Mouse (Mus musculus) lung, embryonic 14.5 days (tissue): Measurements from ENCODE around the gene Cnpy3. TPM values are rescaled to one million over a fixed set of nuclear protein-coding genes. Genes with fewer than 3 reads are reported as not detected.

Experiments
- ATAC-seq: fragments of 200-750 bp; cut with Nextera tagmentation; 2 replicates; pipeline ENCODE4 v1.8.0; 2017; ENCODE audit warnings: mild to moderate bottlenecking, moderate TSS enrichment, moderate library complexity; ENCODE audit not compliant: insufficient read depth
- DNase-seq: peaks from one replicate; pipeline ENCODE4 v3.0.0-alpha.2; 2015
- H3K27ac ChIP-seq: fragments of 300-500 bp; sonication (generic); 2 replicates; pipeline ENCODE4 v1.5.1; 2014; ENCODE audit warnings: low read depth, mild to moderate bottlenecking, moderate library complexity
- H3K27me3 ChIP-seq: fragments of 300-500 bp; sonication (generic); 2 replicates; pipeline ENCODE4 v1.6.1; 2014; ENCODE audit warnings: low read length, control low read depth; ENCODE audit not compliant: insufficient read depth
- H3K36me3 ChIP-seq: fragments of 300-500 bp; sonication (generic); 2 replicates; pipeline ENCODE4 v1.6.1; 2014; ENCODE audit warnings: control low read depth; ENCODE audit not compliant: insufficient read depth
- H3K4me1 ChIP-seq: fragments of 300-500 bp; sonication (generic); 2 replicates; pipeline ENCODE4 v1.6.1; 2014; ENCODE audit warnings: antibody characterized with exemption, control low read depth; ENCODE audit not compliant: insufficient read depth
- H3K4me2 ChIP-seq: fragments of 300-500 bp; sonication (generic); 2 replicates; pipeline ENCODE4 v1.6.1; 2014; ENCODE audit warnings: mild to moderate bottlenecking
- H3K4me3 ChIP-seq: fragments of 300-500 bp; sonication (generic); 2 replicates; pipeline ENCODE4 v1.5.1; 2014; ENCODE audit warnings: low read depth, low read length
- H3K9ac ChIP-seq: fragments of 300-500 bp; sonication (generic); 2 replicates; pipeline ENCODE4 v1.6.1; 2014
- H3K9me3 ChIP-seq: fragments of 300-500 bp; sonication (generic); 2 replicates; pipeline ENCODE4 v1.6.1; 2016; ENCODE audit warnings: low read depth, low read length, control low read depth
- CTCF ChIP-seq: IDR thresholded peaks from 2 replicates; pipeline ENCODE4 v1.5.1; 2016; ENCODE audit warnings: antibody characterized with exemption, low read depth
- WGBS: fragments of 180-500 bp; shearing (Covaris S2); extraction: QIAGEN DNeasy Blood & Tissue Kit; methylation state at CpG from one replicate; pipeline ENCODE4 v1.1.7; 2014; 5-methylcytosine and 5-hydroxymethylcytosine counted together
- polyA plus RNA-seq: library from polyadenylated mRNA; unstranded; fragments of >200 nt; fragmentation: Nextera tagmentation; extraction: Ambion mirVana; gene quantifications from 2 replicates; pipeline ENCODE4 v1.2.1, GENCODE M21; 2014

The Cnpy3 gene
- polyA plus RNA-seq, 1 experiment from 2014 or later = 79.3 TPM

- no peaks in the 10 kb centered on the region for H3K36me3 ChIP-seq
- DNase-seq (no peak), ATAC-seq (no peak)
- no peaks in the 10 kb centered on the region for H3K4me1 ChIP-seq
- TF ChIP-seq CTCF = no peak
- H3K27ac ChIP-seq = no peak overlapping the region
- H3K9ac ChIP-seq = no peak overlapping the region
- H3K4me2 ChIP-seq = no peak overlapping the region
- 84% methylated on average over 5 of the region's 5 CpGs for WGBS
- no peaks in the 10 kb centered on the region for H3K27me3 ChIP-seq
- H3K4me3 ChIP-seq = no peak overlapping the region
- H3K9me3 ChIP-seq = no peaks in the 10 kb centered on the region
These were observed 34.9 kb upstream of the Cnpy3 start for GRCm38 (mm10) chr17:46786952-46787351.

DNA sequence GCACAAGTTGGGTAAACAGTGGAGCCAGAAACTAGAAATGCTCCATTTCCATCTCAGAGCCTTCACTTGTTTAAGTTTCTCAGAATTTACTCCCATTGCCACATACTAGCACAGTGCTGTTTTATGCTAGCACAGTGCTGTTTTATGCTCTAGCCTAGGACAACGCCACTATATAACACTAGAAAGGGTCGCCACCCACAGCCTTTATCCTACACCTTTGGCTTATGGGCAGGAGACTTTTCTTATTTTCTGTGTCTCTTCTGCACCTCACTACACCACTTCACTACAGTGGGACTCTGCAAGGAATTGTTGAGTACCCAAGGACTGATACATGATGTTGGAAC is 31.2 kb upstream of the Cnpy3 start:
- peak overlapping the region; percentile 79 for H3K4me3 ChIP-seq
- H3K27me3 ChIP-seq = no peaks in the 10 kb centered on the region
- H3K36me3 ChIP-seq = peaks cover 27% of the 10 kb centered on the region
- no peaks in the 10 kb centered on the region for H3K9me3 ChIP-seq
- H3K4me2 ChIP-seq = peak overlapping the region; percentile 78
- TF ChIP-seq CTCF = no peak
- H3K27ac ChIP-seq = no peak overlapping the region
- no peaks in the 10 kb centered on the region for H3K4me1 ChIP-seq
- ATAC-seq = no peak
- DNase-seq = no peak
- H3K9ac ChIP-seq = no peak overlapping the region
- 85% methylated on average over 2 of the region's 2 CpGs for WGBS

DNA sequence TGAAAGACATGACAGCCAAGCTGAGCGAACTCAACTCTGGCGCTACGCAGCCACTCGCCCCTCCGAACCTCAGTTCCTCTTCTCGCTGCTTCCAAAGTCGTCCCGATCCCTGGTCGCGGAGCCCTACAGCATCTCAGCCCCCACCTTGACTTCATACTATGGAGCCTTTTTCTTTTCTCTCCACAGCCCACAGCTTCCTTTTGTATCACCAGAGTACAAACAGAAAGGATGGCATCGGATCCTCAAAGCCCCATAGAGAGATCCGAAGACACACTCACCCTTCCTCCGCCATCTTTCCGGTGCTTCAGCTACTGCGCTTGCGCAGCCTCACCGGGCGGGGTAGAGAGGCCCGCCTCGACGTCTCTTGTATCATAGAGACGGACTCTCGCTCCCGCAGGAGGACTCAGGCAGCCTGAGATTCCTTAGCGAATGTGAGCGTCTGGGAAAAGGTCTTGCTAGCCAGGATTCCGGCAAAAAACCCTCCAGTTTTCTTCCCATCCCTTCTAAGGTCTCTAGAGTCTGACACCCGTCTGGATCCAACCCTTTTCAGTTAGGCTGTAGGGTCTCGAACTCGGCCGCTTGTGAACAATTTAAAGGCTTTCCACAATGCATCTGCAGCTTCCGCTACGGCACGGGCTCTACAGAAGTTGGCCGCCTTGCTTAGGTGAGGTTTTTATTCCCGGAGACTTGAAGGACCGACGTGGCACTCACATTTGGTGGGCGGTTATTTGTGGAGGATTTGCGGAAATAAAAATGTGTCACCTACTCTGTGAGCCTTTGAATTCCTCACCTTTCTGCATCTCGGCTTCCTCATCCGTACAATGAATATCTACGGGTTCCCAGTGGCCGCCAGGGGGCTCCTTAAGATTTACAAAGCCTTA is 30.6 kb upstream of the Cnpy3 start, which contains the start of gene Rpl7l1:
Gene Rpl7l1 (minus strand): TSS at position 332 of the 881 bp plus-strand sequence.
- peak within 1 kb of the TSS; percentile 79 for H3K9ac ChIP-seq
- peak; percentile 73 for TF ChIP-seq CTCF
- peaks cover 33% of the 10 kb centered on the region for H3K36me3 ChIP-seq
- ATAC-seq (peak; percentile 95), DNase-seq (peak; percentile 97)
- no peaks in the 10 kb centered on the region for H3K4me1 ChIP-seq
- WGBS = under 1% methylated on average over 44 of the region's 44 CpGs
- H3K4me3 ChIP-seq = peak within 1 kb of the TSS; percentile 79
- peak within 1 kb of the TSS; percentile 81 for H3K27ac ChIP-seq
- H3K4me2 ChIP-seq = peak within 1 kb of the TSS; percentile 78
- no peaks in the 10 kb centered on the region for H3K27me3 ChIP-seq
- no peaks in the 10 kb centered on the region for H3K9me3 ChIP-seq

GRCm38 (mm10) chr17:46781876-46782275 is 29.9 kb upstream of the Cnpy3 start:
- TF ChIP-seq CTCF = no peak
- H3K4me3 ChIP-seq = peak overlapping the region; percentile 79
- H3K4me2 ChIP-seq = peak overlapping the region; percentile 78
- ATAC-seq (peak; percentile 8), DNase-seq (peak; percentile 31)
- peak overlapping the region; percentile 79 for H3K9ac ChIP-seq
- no peaks in the 10 kb centered on the region for H3K27me3 ChIP-seq
- H3K4me1 ChIP-seq = no peaks in the 10 kb centered on the region
- H3K27ac ChIP-seq = peak overlapping the region; percentile 81
- peaks cover 40% of the 10 kb centered on the region for H3K36me3 ChIP-seq
- 2% methylated on average over 11 of the region's 11 CpGs for WGBS
- no peaks in the 10 kb centered on the region for H3K9me3 ChIP-seq

GRCm38 (mm10) chr17:46776087-46776486 is 24.1 kb upstream of the Cnpy3 start:
- H3K36me3 ChIP-seq = peaks cover 69% of the 10 kb centered on the region
- no peak for TF ChIP-seq CTCF
- H3K9me3 ChIP-seq = no peaks in the 10 kb centered on the region
- no peak overlapping the region for H3K4me2 ChIP-seq
- no peak overlapping the region for H3K4me3 ChIP-seq
- ATAC-seq (no peak), DNase-seq (peak; percentile 27)
- H3K27me3 ChIP-seq = no peaks in the 10 kb centered on the region
- H3K4me1 ChIP-seq = peaks cover 5% of the 10 kb centered on the region; the same call in 1 of the 2 replicates
- WGBS = 53% methylated on average over 3 of the region's 3 CpGs
- no peak overlapping the region for H3K9ac ChIP-seq
- peak overlapping the region; percentile 52 for H3K27ac ChIP-seq

DNA sequence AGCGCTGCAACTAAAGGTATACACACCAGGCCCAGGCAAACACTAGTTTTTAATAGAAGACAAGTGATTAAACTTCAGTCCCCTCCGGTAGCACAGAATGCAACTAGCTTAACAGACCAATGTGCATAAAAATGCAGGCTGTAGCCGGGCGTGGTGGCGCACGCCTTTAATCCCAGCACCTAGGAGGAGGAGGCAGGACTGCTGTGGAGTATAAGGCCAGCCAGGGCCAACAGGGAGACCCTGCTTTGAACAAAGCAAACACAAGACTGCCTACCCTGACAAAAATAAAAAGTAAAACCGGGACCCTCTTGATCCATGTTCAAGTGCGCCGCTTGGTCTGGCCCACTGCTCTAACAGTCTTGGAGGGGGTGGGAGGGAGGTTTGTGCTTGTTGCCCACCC is 23.1 kb upstream of the Cnpy3 start:
- no peak for TF ChIP-seq CTCF
- Histone ChIP-seq H3K27ac (peak overlapping the region; percentile 52; the same call in 1 of the 2 replicates), H3K9me3 (no peaks in the 10 kb centered on the region), H3K36me3 (peaks cover 62% of the 10 kb centered on the region), H3K4me1 (peaks cover 5% of the 10 kb centered on the region; the same call in 1 of the 2 replicates), H3K9ac (no peak overlapping the region), H3K27me3 (no peaks in the 10 kb centered on the region), H3K4me2 (no peak overlapping the region), H3K4me3 (no peak overlapping the region)
- WGBS = 90% methylated on average over 9 of the region's 9 CpGs
- DNase-seq (no peak), ATAC-seq (no peak)

GRCm38 (mm10) chr17:46774131-46774472 is 22.1 kb upstream of the Cnpy3 start:
- DNase-seq = no peak
- H3K9me3 ChIP-seq = no peaks in the 10 kb centered on the region
- ATAC-seq = no peak
- 0 out of 2 replicates have a peak overlapping the region, but pooled peaks have one; percentile 91 for H3K4me3 ChIP-seq
- H3K4me2 ChIP-seq = peak overlapping the region; percentile 75
- no peak overlapping the region for H3K27ac ChIP-seq
- no peak overlapping the region for H3K9ac ChIP-seq
- H3K4me1 ChIP-seq = peaks cover 5% of the 10 kb centered on the region; the same call in 1 of the 2 replicates
- WGBS = 30% methylated on average over 2 of the region's 2 CpGs
- peaks cover 52% of the 10 kb centered on the region for H3K36me3 ChIP-seq
- no peak for TF ChIP-seq CTCF
- no peaks in the 10 kb centered on the region for H3K27me3 ChIP-seq
